Mouse (Mus musculus): Measurements from ENCODE around the gene Serpina1a.
"Not testable (repeated sequence)": the region's sequence is repeated elsewhere in the genome, so short reads cannot be mapped to it uniquely, and the experiment has no call there.

GRCm38 (mm10) chr12:103863101-103863974 is at the start of gene Serpina1a:
- not testable (repeated sequence) for TF ChIP-seq POLR2A (IDR thresholded peaks at IDR 0.05; ENCODE audit: control insufficient read depth, extremely low read depth, insufficient read depth, low read length, poor library complexity); CTCF (IDR thresholded peaks at IDR 0.05; ENCODE audit: borderline replicate concordance, control insufficient read depth, extremely low read depth, insufficient read depth, low read length, poor library complexity)

Data from thymus, adult 2 months (tissue).